ENCODE assay signal across 12 mouse cellular contexts in genomic region chr5:17271722-17272479, GRCm38 (mm10).
DNase-seq lines count a peak whose midpoint lies in the region; ATAC-seq lines count a peak whose summit lies in the region.
"Had no signal": no experiment of that assay in that cellular context is flagged by ENCODE, and none has a peak within 500 bp of the region (broad histone marks: within the 10 kb centered on the region; RNA-seq: fewer than 3 reads in every experiment).

No protein-coding gene starts in this region.

- no peaks in the 10 kb centered on the region for H3K4me1 ChIP-seq in lung, embryonic 16.5 days (replicated peaks; ENCODE audit: control insufficient read depth, insufficient read depth, low read length)
- no peaks in the 10 kb centered on the region for H3K4me1 ChIP-seq in limb, embryonic 10.5 days
- H3K4me1 ChIP-seq: hindbrain, embryonic 13.5 days had no signal

- DNase-seq in 3T3-L1 (ENCODE audit: low read depth, low spot score) (peak; percentile 65), adipocyte (ENCODE audit: low spot score) (peak; percentile 69)
- peak; percentile 71 for DNase-seq in kidney, adult 9 months
- DNase-seq in right cerebral cortex, adult 18-20 months, result no peak
- no peak for DNase-seq in limb, embryonic 10.5 days (ENCODE audit: low spot score)
- DNase-seq in right cerebral cortex, postnatal 10 days (ENCODE audit: low spot score in 2 of 2), result no peak
- DNase-seq: adrenal gland, postnatal 14 days; cerebellum, adult 2 months; thymus, adult 2 months had no signal

- H3K4me3 ChIP-seq in lung, embryonic 16.5 days (ENCODE audit: low read length), result no peak overlapping the region
- no peak overlapping the region for H3K4me3 ChIP-seq in limb, embryonic 10.5 days
- H3K4me3 ChIP-seq: hindbrain, embryonic 13.5 days had no signal

- H3K9me3 ChIP-seq in lung, embryonic 16.5 days (ENCODE audit: control insufficient read depth, low read length), result 0 out of 2 replicates have a peak, but pooled peaks cover 3% of the 10 kb centered on the region
- no peaks in the 10 kb centered on the region for H3K9me3 ChIP-seq in limb, embryonic 10.5 days (replicated peaks)
- H3K9me3 ChIP-seq: G1E; hindbrain, embryonic 13.5 days had no signal

- peak overlapping the region; percentile 80 for H3K27ac ChIP-seq in lung, embryonic 16.5 days (ENCODE audit: low read length)
- no peak overlapping the region for H3K27ac ChIP-seq in limb, embryonic 10.5 days
- H3K27ac ChIP-seq: hindbrain, embryonic 13.5 days had no signal

- peak overlapping the region; percentile 25 for H3K4me2 ChIP-seq in lung, embryonic 16.5 days (ENCODE audit: low read depth, low read length)
- H3K4me2 ChIP-seq: hindbrain, embryonic 13.5 days had no signal

- 49% methylated on average over 3 of the region's 3 CpGs for WGBS in lung, embryonic 16.5 days
- 82% methylated on average over 3 of the region's 3 CpGs for WGBS in limb, embryonic 10.5 days

- ATAC-seq in lung, embryonic 16.5 days (ENCODE audit: low read depth), result peak; percentile 88

- no peaks in the 10 kb centered on the region for H3K36me3 ChIP-seq in lung, embryonic 16.5 days (ENCODE audit: control insufficient read depth, insufficient read depth, low read length)
- no peaks in the 10 kb centered on the region for H3K36me3 ChIP-seq in limb, embryonic 10.5 days
- H3K36me3 ChIP-seq: G1E; hindbrain, embryonic 13.5 days had no signal

- no peak overlapping the region for H3K9ac ChIP-seq in lung, embryonic 16.5 days (ENCODE audit: low read length)
- H3K9ac ChIP-seq: hindbrain, embryonic 13.5 days had no signal

- no peaks in the 10 kb centered on the region for H3K27me3 ChIP-seq in lung, embryonic 16.5 days (ENCODE audit: control insufficient read depth, insufficient read depth, low read depth, low read length)
- no peaks in the 10 kb centered on the region for H3K27me3 ChIP-seq in limb, embryonic 10.5 days (ENCODE audit: low read depth, poor library complexity, severe bottlenecking)
- H3K27me3 ChIP-seq: hindbrain, embryonic 13.5 days had no signal

Comparison
In these comparisons a context has a peak if more than half of its experiments do, and no peak if none do; other contexts are left out.
1. DNase-seq: peak in 3T3-L1 (single experiment), adipocyte (single experiment) and kidney, adult 9 months (single experiment); none in right cerebral cortex, adult 18-20 months (single experiment), limb, embryonic 10.5 days (single experiment) and right cerebral cortex, postnatal 10 days (0 of 2).